Mouse (Mus musculus): ENCODE results near the gene Fsip1. TPM values are rescaled to one million over a fixed set of nuclear protein-coding genes. Genes with fewer than 3 reads are reported as not detected.

The Fsip1 gene
- polyA plus RNA-seq, 1 experiment from 2014 or later = 0.42 TPM

DNA sequence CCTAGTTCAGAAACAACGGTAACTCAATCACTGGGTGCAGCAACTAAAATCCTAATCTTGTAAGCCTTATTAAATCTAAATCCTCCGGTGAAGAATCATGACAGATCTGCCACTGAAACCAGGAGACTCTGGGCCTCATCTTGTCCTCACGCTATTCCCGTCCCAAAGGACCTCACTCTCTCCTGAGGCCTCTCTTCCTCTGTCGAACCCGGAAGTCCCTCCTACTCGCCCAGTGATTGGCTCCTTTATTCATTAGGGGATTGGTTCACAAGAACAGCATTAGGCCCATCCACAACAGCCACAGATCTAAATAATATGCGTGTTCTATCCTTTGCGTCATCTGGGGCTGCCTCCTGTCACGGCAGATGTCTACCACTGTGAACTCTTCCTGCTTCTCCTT is 14.8 kb upstream of the Fsip1 start:
- Histone ChIP-seq H3K27ac (replicated peaks in 1 of 2; ENCODE audit: control insufficient read depth in 1 of 2, insufficient read depth in 1 of 2, low read depth in 2 of 2, low read length in 2 of 2) (no peak overlapping the region), H3K4me2 (ENCODE audit: low read length) (no peak overlapping the region), H3K9ac (ENCODE audit: low read length) (no peak overlapping the region), H3K4me3 (ENCODE audit: control insufficient read depth in 1 of 2, insufficient read depth in 1 of 2, low read depth in 1 of 2, low read length in 2 of 2) (no peak overlapping the region), H3K36me3 (ENCODE audit: control insufficient read depth, insufficient read depth, low read length) (no peaks in the 10 kb centered on the region), H3K9me3 (ENCODE audit: control insufficient read depth, low read length) (no peaks in the 10 kb centered on the region), H3K27me3 (ENCODE audit: control insufficient read depth, insufficient read depth, low read length) (no peaks in the 10 kb centered on the region), H3K4me1 (ENCODE audit: control insufficient read depth in 2 of 2, insufficient read depth in 2 of 2, low read length in 2 of 2) (no peaks in the 10 kb centered on the region)
- 88% methylated on average over 10 of the region's 10 CpGs for WGBS
- no peak for ATAC-seq (ENCODE audit: insufficient number of reproducible peaks, insufficient read depth, low FRiP score, low read depth)

DNA sequence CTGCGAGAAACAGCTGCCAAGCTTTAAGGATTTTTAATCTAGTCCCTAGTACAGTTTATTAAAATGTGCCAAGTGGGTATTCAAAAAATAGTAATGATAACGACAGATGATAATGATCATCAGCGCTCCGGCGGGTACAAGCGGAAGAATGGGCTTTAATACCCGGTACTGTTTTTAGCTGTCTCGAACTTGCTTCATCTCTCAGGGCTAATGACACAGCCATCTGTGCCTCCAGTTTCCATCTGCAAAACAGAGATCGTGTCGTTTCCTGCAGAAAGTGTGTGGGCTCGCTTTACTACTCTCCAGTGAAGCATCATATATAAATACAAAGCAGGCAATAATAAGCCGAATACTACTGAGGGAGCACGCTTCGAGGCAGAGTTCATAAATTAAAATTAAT is 13.4 kb upstream of the Fsip1 start:
- ATAC-seq (ENCODE audit: insufficient number of reproducible peaks, insufficient read depth, low FRiP score, low read depth) = no peak
- Histone ChIP-seq H3K9me3 (ENCODE audit: control insufficient read depth, low read length) (0 out of 2 replicates have a peak, but pooled peaks cover 3% of the 10 kb centered on the region), H3K4me2 (ENCODE audit: low read length) (no peak overlapping the region), H3K9ac (ENCODE audit: low read length) (no peak overlapping the region), H3K4me3 (ENCODE audit: control insufficient read depth in 1 of 2, insufficient read depth in 1 of 2, low read depth in 1 of 2, low read length in 2 of 2) (no peak overlapping the region), H3K4me1 (ENCODE audit: control insufficient read depth in 2 of 2, insufficient read depth in 2 of 2, low read length in 2 of 2) (no peaks in the 10 kb centered on the region), H3K27ac (replicated peaks in 1 of 2; ENCODE audit: control insufficient read depth in 1 of 2, insufficient read depth in 1 of 2, low read depth in 2 of 2, low read length in 2 of 2) (no peak overlapping the region), H3K36me3 (ENCODE audit: control insufficient read depth, insufficient read depth, low read length) (no peaks in the 10 kb centered on the region), H3K27me3 (ENCODE audit: control insufficient read depth, insufficient read depth, low read length) (no peaks in the 10 kb centered on the region)
- 82% methylated on average over 14 of the region's 14 CpGs for WGBS

DNA sequence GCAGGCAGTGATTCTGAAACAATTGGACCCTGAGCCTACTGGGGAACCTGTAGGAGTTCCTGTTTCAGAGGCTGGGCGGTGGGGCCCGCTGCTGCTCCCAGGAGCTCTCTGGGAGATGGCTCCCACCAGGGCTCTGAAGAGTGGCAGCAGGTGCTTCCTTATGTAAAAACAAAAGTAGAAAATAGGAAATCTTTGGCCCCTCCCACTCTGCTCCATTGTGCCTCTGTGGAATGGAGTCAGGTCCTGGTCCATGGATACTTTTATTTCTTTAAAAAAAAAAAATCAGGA is 7.1 kb upstream of the Fsip1 start:
- no peak overlapping the region for H3K27ac ChIP-seq (replicated peaks in 1 of 2; ENCODE audit: control insufficient read depth in 1 of 2, insufficient read depth in 1 of 2, low read depth in 2 of 2, low read length in 2 of 2)
- peaks cover 6% of the 10 kb centered on the region; the same call in 1 of the 2 replicates for H3K27me3 ChIP-seq (ENCODE audit: control insufficient read depth, insufficient read depth, low read length)
- no peaks in the 10 kb centered on the region for H3K4me1 ChIP-seq (ENCODE audit: control insufficient read depth in 2 of 2, insufficient read depth in 2 of 2, low read length in 2 of 2)
- 53% methylated on average over 2 of the region's 2 CpGs for WGBS
- no peaks in the 10 kb centered on the region for H3K36me3 ChIP-seq (ENCODE audit: control insufficient read depth, insufficient read depth, low read length)
- no peak overlapping the region for H3K9ac ChIP-seq (ENCODE audit: low read length)
- 0 out of 2 replicates have a peak, but pooled peaks cover 3% of the 10 kb centered on the region for H3K9me3 ChIP-seq (ENCODE audit: control insufficient read depth, low read length)
- no peak overlapping the region for H3K4me3 ChIP-seq (ENCODE audit: control insufficient read depth in 1 of 2, insufficient read depth in 1 of 2, low read depth in 1 of 2, low read length in 2 of 2)
- H3K4me2 ChIP-seq (ENCODE audit: low read length) = no peak overlapping the region
- no peak for ATAC-seq (ENCODE audit: insufficient number of reproducible peaks, insufficient read depth, low FRiP score, low read depth)

DNA sequence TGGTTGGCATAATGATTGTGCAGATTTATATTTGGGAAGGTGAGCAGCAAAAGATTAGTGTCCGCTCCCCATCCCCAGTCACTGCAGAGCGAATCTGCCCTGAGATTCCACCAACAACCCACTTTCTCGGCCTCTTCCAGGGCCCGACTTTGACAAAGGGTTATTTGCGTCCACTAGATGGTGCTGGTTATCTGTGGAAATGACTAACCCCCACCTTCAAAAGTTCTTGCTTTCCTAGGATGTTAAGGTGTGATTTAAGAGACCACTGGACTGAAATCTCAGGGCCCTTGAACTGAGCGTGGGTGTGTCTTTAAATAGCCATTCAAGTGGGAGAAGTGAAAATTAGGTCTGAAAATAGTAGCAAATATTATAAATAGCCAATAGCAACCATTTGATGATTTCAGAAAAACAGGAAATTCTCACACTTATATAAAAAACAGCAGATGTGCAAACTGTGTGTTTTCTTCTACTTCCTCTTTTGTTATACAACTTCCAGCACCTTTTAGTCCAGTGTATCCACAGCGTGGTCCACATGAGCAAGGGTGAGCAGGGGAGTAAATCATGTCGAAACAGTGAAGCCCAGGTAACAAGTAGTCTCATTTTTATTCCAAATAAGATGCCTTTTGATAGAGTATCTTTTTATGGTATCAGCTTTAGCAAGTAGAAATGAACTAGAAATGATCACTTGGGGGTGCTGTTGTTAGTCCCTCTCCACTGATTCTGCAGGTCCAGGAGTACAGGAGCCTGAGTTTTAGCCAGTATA is 6.6 kb upstream of the Fsip1 start:
- Histone ChIP-seq H3K36me3 (ENCODE audit: control insufficient read depth, insufficient read depth, low read length) (no peaks in the 10 kb centered on the region), H3K9ac (ENCODE audit: low read length) (no peak overlapping the region), H3K4me1 (ENCODE audit: control insufficient read depth in 2 of 2, insufficient read depth in 2 of 2, low read length in 2 of 2) (no peaks in the 10 kb centered on the region), H3K27ac (replicated peaks in 1 of 2; ENCODE audit: control insufficient read depth in 1 of 2, insufficient read depth in 1 of 2, low read depth in 2 of 2, low read length in 2 of 2) (no peak overlapping the region), H3K4me3 (ENCODE audit: control insufficient read depth in 1 of 2, insufficient read depth in 1 of 2, low read depth in 1 of 2, low read length in 2 of 2) (no peak overlapping the region), H3K9me3 (ENCODE audit: control insufficient read depth, low read length) (0 out of 2 replicates have a peak, but pooled peaks cover 3% of the 10 kb centered on the region), H3K27me3 (ENCODE audit: control insufficient read depth, insufficient read depth, low read length) (peaks cover 6% of the 10 kb centered on the region; the same call in 1 of the 2 replicates), H3K4me2 (ENCODE audit: low read length) (no peak overlapping the region)
- WGBS = 18% methylated on average over 8 of the region's 8 CpGs
- ATAC-seq (ENCODE audit: insufficient number of reproducible peaks, insufficient read depth, low FRiP score, low read depth) = no peak

DNA sequence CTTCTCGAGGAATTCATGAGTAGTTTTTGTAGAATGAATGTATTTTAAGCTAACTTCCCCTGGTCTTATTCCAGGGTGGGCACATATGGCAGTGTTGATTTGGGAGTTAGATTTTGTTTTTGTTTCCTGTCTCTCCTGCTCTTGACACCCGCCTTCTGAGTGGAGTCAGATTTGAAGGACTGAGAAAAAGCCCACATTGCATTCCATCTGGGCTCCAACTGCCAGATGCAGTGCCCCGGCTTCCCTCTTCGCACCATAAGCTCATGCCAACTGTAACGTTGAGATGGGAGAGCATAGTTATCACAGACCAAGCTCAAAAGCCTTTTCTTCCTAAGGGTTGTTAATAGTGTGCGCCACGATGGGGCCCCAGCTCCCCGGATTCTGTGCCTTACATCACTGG is 5.9 kb upstream of the Fsip1 start:
- Histone ChIP-seq H3K9ac (ENCODE audit: low read length) (no peak overlapping the region), H3K4me1 (ENCODE audit: control insufficient read depth in 2 of 2, insufficient read depth in 2 of 2, low read length in 2 of 2) (no peaks in the 10 kb centered on the region), H3K4me2 (ENCODE audit: low read length) (no peak overlapping the region), H3K4me3 (ENCODE audit: control insufficient read depth in 1 of 2, insufficient read depth in 1 of 2, low read depth in 1 of 2, low read length in 2 of 2) (no peak overlapping the region), H3K36me3 (ENCODE audit: control insufficient read depth, insufficient read depth, low read length) (no peaks in the 10 kb centered on the region), H3K27me3 (ENCODE audit: control insufficient read depth, insufficient read depth, low read length) (peaks cover 6% of the 10 kb centered on the region; the same call in 1 of the 2 replicates), H3K9me3 (ENCODE audit: control insufficient read depth, low read length) (0 out of 2 replicates have a peak, but pooled peaks cover 3% of the 10 kb centered on the region), H3K27ac (replicated peaks in 1 of 2; ENCODE audit: control insufficient read depth in 1 of 2, insufficient read depth in 1 of 2, low read depth in 2 of 2, low read length in 2 of 2) (no peak overlapping the region)
- WGBS = 46% methylated on average over 8 of the region's 8 CpGs
- ATAC-seq (ENCODE audit: insufficient number of reproducible peaks, insufficient read depth, low FRiP score, low read depth) = no peak

DNA sequence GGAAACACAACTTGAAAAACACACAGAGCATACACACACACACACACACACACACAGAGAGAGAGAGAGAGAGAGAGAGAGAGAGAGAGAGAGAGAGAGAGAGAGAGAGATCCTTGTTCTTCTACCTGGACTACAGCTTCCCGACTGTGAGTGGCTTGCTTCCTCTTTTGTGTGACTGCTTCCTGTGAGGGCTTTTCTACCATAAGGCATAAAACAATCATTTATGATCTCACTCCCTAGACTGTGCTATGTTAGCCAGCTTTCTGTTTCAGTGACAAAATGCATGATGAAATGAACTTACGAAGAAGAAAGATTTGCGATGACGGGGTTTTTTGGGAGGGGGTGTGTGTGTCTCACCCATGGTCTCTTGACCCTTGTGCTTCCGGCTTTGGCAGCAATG is 3.0 kb upstream of the Fsip1 start:
- H3K4me3 ChIP-seq (ENCODE audit: control insufficient read depth in 1 of 2, insufficient read depth in 1 of 2, low read depth in 1 of 2, low read length in 2 of 2) = no peak overlapping the region
- WGBS = 74% methylated on average over 5 of the region's 5 CpGs
- H3K36me3 ChIP-seq (ENCODE audit: control insufficient read depth, insufficient read depth, low read length) = no peaks in the 10 kb centered on the region
- no peak overlapping the region for H3K4me2 ChIP-seq (ENCODE audit: low read length)
- no peak overlapping the region for H3K9ac ChIP-seq (ENCODE audit: low read length)
- no peaks in the 10 kb centered on the region for H3K9me3 ChIP-seq (ENCODE audit: control insufficient read depth, low read length)
- no peak overlapping the region for H3K27ac ChIP-seq (replicated peaks in 1 of 2; ENCODE audit: control insufficient read depth in 1 of 2, insufficient read depth in 1 of 2, low read depth in 2 of 2, low read length in 2 of 2)
- no peak for ATAC-seq (ENCODE audit: insufficient number of reproducible peaks, insufficient read depth, low FRiP score, low read depth)
- peaks cover 6% of the 10 kb centered on the region; the same call in 1 of the 2 replicates for H3K27me3 ChIP-seq (ENCODE audit: control insufficient read depth, insufficient read depth, low read length)
- H3K4me1 ChIP-seq (ENCODE audit: control insufficient read depth in 2 of 2, insufficient read depth in 2 of 2, low read length in 2 of 2) = peaks cover 0 to 5% of the 10 kb centered on the region in 2 experiments; a peak in 1 of 4 replicates

DNA sequence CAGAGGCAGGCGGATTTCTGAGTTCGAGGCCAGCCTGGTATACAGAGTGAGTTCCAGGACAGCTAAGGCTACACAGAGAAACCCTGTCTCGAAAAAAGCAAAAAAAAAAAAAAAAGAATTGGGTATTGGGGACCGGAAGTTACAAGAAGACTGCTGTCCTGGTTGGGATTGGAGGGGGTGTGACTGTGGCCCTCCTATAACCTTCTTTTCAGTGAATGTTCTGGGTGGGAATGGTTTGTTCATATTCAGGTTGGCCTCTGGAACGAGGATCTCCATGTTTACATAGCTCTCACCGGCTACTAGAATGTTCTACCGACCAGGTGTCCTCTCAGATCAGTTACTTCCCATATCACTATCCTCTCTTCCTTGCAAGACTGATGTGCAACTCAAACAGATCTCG is 328 bp upstream of the Fsip1 start:
- Histone ChIP-seq H3K4me1 (ENCODE audit: control insufficient read depth in 2 of 2, insufficient read depth in 2 of 2, low read length in 2 of 2) (peaks cover 0 to 5% of the 10 kb centered on the region in 2 experiments; a peak in 1 of 4 replicates), H3K4me3 (ENCODE audit: control insufficient read depth in 1 of 2, insufficient read depth in 1 of 2, low read depth in 1 of 2, low read length in 2 of 2) (peak overlapping the region; percentile 45 to 49), H3K27me3 (ENCODE audit: control insufficient read depth, insufficient read depth, low read length) (no peaks in the 10 kb centered on the region; the same call in 1 of the 2 replicates), H3K36me3 (ENCODE audit: control insufficient read depth, insufficient read depth, low read length) (no peaks in the 10 kb centered on the region), H3K27ac (replicated peaks in 1 of 2; ENCODE audit: control insufficient read depth in 1 of 2, insufficient read depth in 1 of 2, low read depth in 2 of 2, low read length in 2 of 2) (no peak overlapping the region), H3K9me3 (ENCODE audit: control insufficient read depth, low read length) (no peaks in the 10 kb centered on the region), H3K4me2 (ENCODE audit: low read length) (peak overlapping the region; percentile 74), H3K9ac (ENCODE audit: low read length) (no peak overlapping the region)
- ATAC-seq (ENCODE audit: insufficient number of reproducible peaks, insufficient read depth, low FRiP score, low read depth) = no peak
- WGBS = 74% methylated on average over 8 of the region's 8 CpGs

DNA sequence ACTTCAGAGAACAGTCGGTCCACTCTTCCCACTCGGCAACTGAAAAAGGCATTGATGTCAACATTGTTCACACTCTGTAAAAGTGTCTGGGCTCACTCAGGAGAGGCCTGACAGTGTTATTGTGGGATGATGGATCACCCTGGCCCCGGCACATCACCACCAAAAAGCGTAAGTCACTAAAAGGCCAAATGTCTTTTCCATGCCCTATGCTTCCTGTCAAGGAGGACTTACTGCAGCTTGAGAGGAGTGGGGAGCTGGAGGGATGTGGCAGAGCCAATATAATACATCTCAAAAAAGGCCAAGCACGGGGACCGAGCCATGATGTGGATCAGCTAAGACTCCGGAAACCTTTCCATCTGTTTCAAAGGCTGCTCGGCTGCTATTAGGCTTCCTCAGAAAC is 2.2 kb downstream of the Fsip1 start:
- WGBS = 76% methylated on average over 8 of the region's 8 CpGs
- no peak overlapping the region for H3K4me3 ChIP-seq (ENCODE audit: control insufficient read depth in 1 of 2, insufficient read depth in 1 of 2, low read depth in 1 of 2, low read length in 2 of 2)
- no peak for ATAC-seq (ENCODE audit: insufficient number of reproducible peaks, insufficient read depth, low FRiP score, low read depth)

More for the DNA sequence above, 2.2 kb downstream of the Fsip1 start:
- no peak overlapping the region for H3K27ac ChIP-seq (replicated peaks in 1 of 2; ENCODE audit: control insufficient read depth in 1 of 2, insufficient read depth in 1 of 2, low read depth in 2 of 2, low read length in 2 of 2)
- no peak overlapping the region for H3K4me2 ChIP-seq (ENCODE audit: low read length)
- peaks cover 0 to 5% of the 10 kb centered on the region in 2 experiments; a peak in 1 of 4 replicates for H3K4me1 ChIP-seq (ENCODE audit: control insufficient read depth in 2 of 2, insufficient read depth in 2 of 2, low read length in 2 of 2)
- H3K27me3 ChIP-seq (ENCODE audit: control insufficient read depth, insufficient read depth, low read length) = no peaks in the 10 kb centered on the region; the same call in 1 of the 2 replicates
- H3K9ac ChIP-seq (ENCODE audit: low read length) = no peak overlapping the region
- no peaks in the 10 kb centered on the region for H3K9me3 ChIP-seq (ENCODE audit: control insufficient read depth, low read length)
- no peaks in the 10 kb centered on the region for H3K36me3 ChIP-seq (ENCODE audit: control insufficient read depth, insufficient read depth, low read length)

All from heart, embryonic 14.5 days (tissue).